Mouse (Mus musculus): ENCODE measurements around the gene Cdc73. TPM values are rescaled to one million over a fixed set of nuclear protein-coding genes. Genes with fewer than 3 reads are reported as not detected.

The Cdc73 gene
- polyA plus RNA-seq, 2 experiments = 9.4 to 10.7 TPM

DNA sequence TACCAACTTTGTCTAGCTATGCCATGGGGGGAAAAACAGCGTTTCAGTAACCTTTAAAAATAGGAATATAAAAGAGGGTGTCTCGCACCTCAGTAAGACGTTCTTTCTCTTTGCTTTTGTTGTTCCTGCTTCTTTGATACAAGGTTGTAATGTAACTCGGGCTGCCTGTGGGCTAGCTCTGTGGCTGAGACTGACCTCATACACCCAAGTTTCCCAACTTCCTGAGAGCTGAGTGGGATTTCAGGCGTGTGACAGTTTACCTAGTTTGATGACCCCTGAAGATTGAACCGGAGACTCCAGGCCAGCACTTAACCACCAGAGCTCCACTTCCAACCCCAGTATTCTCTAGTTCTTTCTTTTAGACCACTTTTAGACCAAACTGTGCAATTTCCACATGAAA lies 5.7 kb upstream of the Cdc73 start:
- H3K9me3 ChIP-seq (ENCODE audit: control insufficient read depth, low read length) = no peaks in the 10 kb centered on the region
- H3K27ac ChIP-seq = no peak overlapping the region
- no peak overlapping the region for H3K4me3 ChIP-seq (ENCODE audit: insufficient read depth in 1 of 2, low read depth in 2 of 2, low read length in 2 of 2)
- ATAC-seq (ENCODE audit: insufficient read depth) (no peak), DNase-seq (ENCODE audit: low read depth in 3 of 3, low spot score in 3 of 3) (no peak)
- WGBS (ENCODE audit: insufficient replicate concordance) = 39% methylated on average over 6 of the region's 6 CpGs
- H3K9ac ChIP-seq (replicated peaks) = no peak overlapping the region
- H3K27me3 ChIP-seq (ENCODE audit: control insufficient read depth, insufficient read depth, low read length) = no peaks in the 10 kb centered on the region
- H3K36me3 ChIP-seq (replicated peaks; ENCODE audit: control insufficient read depth, insufficient read depth, low read depth) = no peaks in the 10 kb centered on the region
- no peak overlapping the region for H3K4me2 ChIP-seq (ENCODE audit: low read depth)
- TF ChIP-seq EP300 (IDR thresholded peaks at IDR 0.05; ENCODE audit: low read depth) (no peak), CTCF (IDR thresholded peaks at IDR 0.05; ENCODE audit: low read depth) (no peak)
- H3K4me1 ChIP-seq (replicated peaks; ENCODE audit: control insufficient read depth in 2 of 2, insufficient read depth in 2 of 2, low read length in 1 of 2) = peaks cover 0 to 10% of the 10 kb centered on the region in 2 experiments; a peak in 3 of 4 replicates

DNA sequence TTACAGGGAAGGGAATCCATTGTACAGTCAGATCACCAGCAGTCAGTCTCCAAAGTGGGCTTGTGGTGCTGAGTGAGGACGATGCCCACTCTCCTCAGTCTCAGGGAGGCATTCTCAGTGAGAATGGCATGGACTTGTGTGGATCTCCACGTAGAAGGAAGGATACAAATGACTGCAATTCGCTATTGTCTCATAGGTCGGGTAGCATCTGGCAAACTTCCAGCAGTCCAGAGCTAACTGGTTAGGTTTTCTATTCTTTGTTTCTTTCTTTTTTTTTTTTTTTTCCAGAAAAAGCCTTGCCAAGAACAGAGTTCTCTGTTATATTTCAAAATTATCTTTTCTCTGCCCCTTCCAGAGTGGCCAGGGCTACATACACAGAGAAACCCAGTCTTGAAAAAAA lies 4.3 kb upstream of the Cdc73 start:
- H3K4me3 ChIP-seq (ENCODE audit: insufficient read depth in 1 of 2, low read depth in 2 of 2, low read length in 2 of 2) = no peak overlapping the region
- H3K36me3 ChIP-seq (replicated peaks; ENCODE audit: control insufficient read depth, insufficient read depth, low read depth) = no peaks in the 10 kb centered on the region
- H3K27ac ChIP-seq = no peak overlapping the region
- WGBS (ENCODE audit: insufficient replicate concordance) = 67% methylated on average over 4 of the region's 4 CpGs
- DNase-seq (ENCODE audit: low read depth in 3 of 3, low spot score in 3 of 3) = no peak
- no peaks in the 10 kb centered on the region for H3K27me3 ChIP-seq (ENCODE audit: control insufficient read depth, insufficient read depth, low read length)
- H3K4me1 ChIP-seq (replicated peaks; ENCODE audit: control insufficient read depth in 2 of 2, insufficient read depth in 2 of 2, low read length in 1 of 2) = peaks cover 0 to 12% of the 10 kb centered on the region in 2 experiments; a peak in 3 of 4 replicates
- TF ChIP-seq EP300 (IDR thresholded peaks at IDR 0.05; ENCODE audit: low read depth) (no peak), CTCF (IDR thresholded peaks at IDR 0.05; ENCODE audit: low read depth) (no peak)
- no peak for ATAC-seq (ENCODE audit: insufficient read depth)
- H3K9ac ChIP-seq (replicated peaks) = no peak overlapping the region
- H3K4me2 ChIP-seq (ENCODE audit: low read depth) = no peak overlapping the region
- H3K9me3 ChIP-seq (ENCODE audit: control insufficient read depth, low read length) = no peaks in the 10 kb centered on the region

DNA sequence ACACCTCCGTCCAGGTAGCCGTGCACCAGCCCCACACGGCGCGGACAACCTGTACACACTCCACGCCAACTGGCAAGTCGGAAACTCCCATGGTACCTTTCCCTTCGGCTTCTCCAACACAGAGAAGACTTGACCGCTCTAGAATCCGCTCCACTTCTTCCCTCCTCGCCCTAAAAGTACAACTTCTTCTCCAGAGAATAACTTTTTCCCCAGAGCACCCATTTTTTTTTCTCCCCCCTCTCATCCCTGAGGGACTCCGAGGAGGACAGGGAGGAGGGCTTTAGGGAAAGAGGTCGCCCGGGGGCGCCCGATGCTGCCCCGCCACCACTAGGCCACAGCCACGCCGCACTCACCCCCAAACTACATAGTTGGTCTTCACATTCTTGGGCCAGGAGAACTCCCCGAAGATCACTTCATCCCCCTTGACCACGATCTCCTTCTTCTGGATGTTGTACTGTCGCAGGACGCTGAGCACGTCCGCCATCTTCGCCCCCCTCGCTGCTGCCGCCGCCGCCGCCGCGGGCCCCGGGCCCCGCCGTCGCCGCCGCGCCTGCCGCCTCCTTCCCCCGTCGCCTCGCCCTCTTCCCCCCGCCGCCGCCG lies 452 bp downstream of the Cdc73 start:
- ATAC-seq (ENCODE audit: insufficient read depth) (peak; percentile 58), DNase-seq (ENCODE audit: low read depth in 3 of 3, low spot score in 3 of 3) (peak in 2 of 3 experiments; percentile 23 to 44)
- WGBS (ENCODE audit: insufficient replicate concordance) = under 1% methylated on average over 44 of the region's 48 CpGs
- peak overlapping the region; percentile 93 for H3K4me2 ChIP-seq (ENCODE audit: low read depth)
- peak overlapping the region; percentile 79 for H3K9ac ChIP-seq (replicated peaks)
- TF ChIP-seq EP300 (IDR thresholded peaks at IDR 0.05; ENCODE audit: low read depth) (no peak), CTCF (IDR thresholded peaks at IDR 0.05; ENCODE audit: low read depth) (no peak)
- peaks cover 2% of the 10 kb centered on the region in 2 experiments for H3K4me1 ChIP-seq (replicated peaks; ENCODE audit: control insufficient read depth in 2 of 2, insufficient read depth in 2 of 2, low read length in 1 of 2)
- peak overlapping the region; percentile 74 to 99 for H3K4me3 ChIP-seq (ENCODE audit: insufficient read depth in 1 of 2, low read depth in 2 of 2, low read length in 2 of 2)
- H3K27ac ChIP-seq = peak overlapping the region; percentile 90
- H3K36me3 ChIP-seq (replicated peaks; ENCODE audit: control insufficient read depth, insufficient read depth, low read depth) = peaks cover 6% of the 10 kb centered on the region
- no peaks in the 10 kb centered on the region for H3K9me3 ChIP-seq (ENCODE audit: control insufficient read depth, low read length)
- H3K27me3 ChIP-seq (ENCODE audit: control insufficient read depth, insufficient read depth, low read length) = no peaks in the 10 kb centered on the region

DNA sequence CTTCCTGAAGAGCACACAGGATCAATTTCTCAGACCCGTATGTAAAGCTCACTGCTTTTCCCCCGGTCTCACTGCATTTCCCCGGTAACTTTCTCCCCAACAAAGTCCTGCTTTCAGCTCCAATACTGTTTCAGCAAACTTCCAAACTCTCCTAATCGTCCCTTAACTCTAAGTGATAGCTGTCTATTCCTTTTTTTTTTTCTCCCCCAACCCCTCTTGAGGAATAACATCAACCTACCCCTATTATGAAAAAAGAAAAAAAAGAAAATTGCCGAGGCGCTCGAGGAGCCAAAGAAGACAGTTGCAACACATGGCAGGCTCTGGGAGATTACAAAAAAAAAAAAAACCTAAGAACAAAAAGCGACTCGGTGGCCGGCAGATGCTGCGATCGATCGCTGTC lies 957 bp downstream of the Cdc73 start:
- peak overlapping the region; percentile 74 to 99 for H3K4me3 ChIP-seq (ENCODE audit: insufficient read depth in 1 of 2, low read depth in 2 of 2, low read length in 2 of 2)
- H3K27ac ChIP-seq = peak overlapping the region; percentile 90
- H3K9me3 ChIP-seq (ENCODE audit: control insufficient read depth, low read length) = no peaks in the 10 kb centered on the region
- peaks cover 2% of the 10 kb centered on the region in 2 experiments for H3K4me1 ChIP-seq (replicated peaks; ENCODE audit: control insufficient read depth in 2 of 2, insufficient read depth in 2 of 2, low read length in 1 of 2)
- peak overlapping the region; percentile 79 for H3K9ac ChIP-seq (replicated peaks)
- WGBS (ENCODE audit: insufficient replicate concordance) = under 1% methylated on average over 13 of the region's 13 CpGs
- H3K4me2 ChIP-seq (ENCODE audit: low read depth) = peak overlapping the region; percentile 93
- ATAC-seq (ENCODE audit: insufficient read depth) = no peak
- TF ChIP-seq CTCF (IDR thresholded peaks at IDR 0.05; ENCODE audit: low read depth) (no peak), EP300 (IDR thresholded peaks at IDR 0.05; ENCODE audit: low read depth) (no peak)
- peaks cover 11% of the 10 kb centered on the region for H3K36me3 ChIP-seq (replicated peaks; ENCODE audit: control insufficient read depth, insufficient read depth, low read depth)
- DNase-seq (ENCODE audit: low read depth in 3 of 3, low spot score in 3 of 3) = no peak
- H3K27me3 ChIP-seq (ENCODE audit: control insufficient read depth, insufficient read depth, low read length) = no peaks in the 10 kb centered on the region

DNA sequence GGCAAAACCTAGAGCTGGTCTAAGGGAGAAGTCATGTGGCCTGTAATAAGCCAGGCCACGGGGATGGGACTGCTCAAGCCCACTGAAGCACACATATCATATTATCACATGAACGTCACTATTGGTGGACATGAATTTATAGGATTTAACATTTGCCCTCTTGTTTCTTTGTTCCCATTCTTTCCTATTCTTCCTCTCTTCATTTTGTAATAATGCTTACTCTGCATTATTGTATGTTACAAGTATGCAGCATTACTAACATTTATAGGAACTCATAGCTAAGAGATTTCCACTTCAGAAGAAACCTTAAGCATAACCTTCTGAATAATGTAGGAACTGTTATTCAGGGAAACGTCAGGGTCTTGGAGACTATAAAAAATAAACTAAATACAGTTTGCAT lies 17.8 kb downstream of the Cdc73 start:
- DNase-seq (ENCODE audit: low read depth in 3 of 3, low spot score in 3 of 3) = no peak
- H3K4me2 ChIP-seq (ENCODE audit: low read depth) = no peak overlapping the region
- no peak overlapping the region for H3K27ac ChIP-seq
- TF ChIP-seq CTCF (IDR thresholded peaks at IDR 0.05; ENCODE audit: low read depth) (no peak), EP300 (IDR thresholded peaks at IDR 0.05; ENCODE audit: low read depth) (no peak)
- H3K36me3 ChIP-seq (replicated peaks; ENCODE audit: control insufficient read depth, insufficient read depth, low read depth) = peaks cover 34% of the 10 kb centered on the region
- 82% methylated on average over 3 of the region's 3 CpGs for WGBS (ENCODE audit: insufficient replicate concordance)
- H3K27me3 ChIP-seq (ENCODE audit: control insufficient read depth, insufficient read depth, low read length) = no peaks in the 10 kb centered on the region
- no peak for ATAC-seq (ENCODE audit: insufficient read depth)
- H3K9me3 ChIP-seq (ENCODE audit: control insufficient read depth, low read length) = no peaks in the 10 kb centered on the region
- no peak overlapping the region for H3K4me3 ChIP-seq (ENCODE audit: insufficient read depth in 1 of 2, low read depth in 2 of 2, low read length in 2 of 2)
- no peaks in the 10 kb centered on the region for H3K4me1 ChIP-seq (replicated peaks; ENCODE audit: control insufficient read depth in 2 of 2, insufficient read depth in 2 of 2, low read length in 1 of 2)
- H3K9ac ChIP-seq (replicated peaks) = no peak overlapping the region

All from liver, embryonic 14.5 days (tissue).